Mouse (Mus musculus) lung, embryonic 14.5 days (tissue): ENCODE data around the gene Ccdc110. TPM values are rescaled to one million over a fixed set of nuclear protein-coding genes. Genes with fewer than 3 reads are reported as not detected.
A peak's percentile ranks its signal among the peaks of the same experiment; 100 is the strongest.

ENCODE experiments used
- ATAC-seq: fragments of 200-750 bp; cut with Nextera tagmentation; 2 replicates; pipeline ENCODE4 v1.8.0; 2017; ENCODE audit warnings: mild to moderate bottlenecking, moderate TSS enrichment, moderate library complexity; ENCODE audit not compliant: insufficient read depth
- DNase-seq: peaks from one replicate; pipeline ENCODE4 v3.0.0-alpha.2; 2015
- H3K27ac ChIP-seq: fragments of 300-500 bp; sonication (generic); 2 replicates; pipeline ENCODE4 v1.5.1; 2014; ENCODE audit warnings: low read depth, mild to moderate bottlenecking, moderate library complexity
- H3K27me3 ChIP-seq: fragments of 300-500 bp; sonication (generic); 2 replicates; pipeline ENCODE4 v1.6.1; 2014; ENCODE audit warnings: low read length, control low read depth; ENCODE audit not compliant: insufficient read depth
- H3K36me3 ChIP-seq: fragments of 300-500 bp; sonication (generic); 2 replicates; pipeline ENCODE4 v1.6.1; 2014; ENCODE audit warnings: control low read depth; ENCODE audit not compliant: insufficient read depth
- H3K4me1 ChIP-seq: fragments of 300-500 bp; sonication (generic); 2 replicates; pipeline ENCODE4 v1.6.1; 2014; ENCODE audit warnings: antibody characterized with exemption, control low read depth; ENCODE audit not compliant: insufficient read depth
- H3K4me2 ChIP-seq: fragments of 300-500 bp; sonication (generic); 2 replicates; pipeline ENCODE4 v1.6.1; 2014; ENCODE audit warnings: mild to moderate bottlenecking
- H3K4me3 ChIP-seq: fragments of 300-500 bp; sonication (generic); 2 replicates; pipeline ENCODE4 v1.5.1; 2014; ENCODE audit warnings: low read depth, low read length
- H3K9ac ChIP-seq: fragments of 300-500 bp; sonication (generic); 2 replicates; pipeline ENCODE4 v1.6.1; 2014
- H3K9me3 ChIP-seq: fragments of 300-500 bp; sonication (generic); 2 replicates; pipeline ENCODE4 v1.6.1; 2016; ENCODE audit warnings: low read depth, low read length, control low read depth
- CTCF ChIP-seq: IDR thresholded peaks from 2 replicates; pipeline ENCODE4 v1.5.1; 2016; ENCODE audit warnings: antibody characterized with exemption, low read depth
- WGBS: fragments of 180-500 bp; shearing (Covaris S2); extraction: QIAGEN DNeasy Blood & Tissue Kit; methylation state at CpG from one replicate; pipeline ENCODE4 v1.1.7; 2014; 5-methylcytosine and 5-hydroxymethylcytosine counted together
- polyA plus RNA-seq: library from polyadenylated mRNA; unstranded; fragments of >200 nt; fragmentation: Nextera tagmentation; extraction: Ambion mirVana; gene quantifications from 2 replicates; pipeline ENCODE4 v1.2.1, GENCODE M21; 2014

Ccdc110 gene
- polyA plus RNA-seq, 1 experiment from 2014 or later = not detected

DNA sequence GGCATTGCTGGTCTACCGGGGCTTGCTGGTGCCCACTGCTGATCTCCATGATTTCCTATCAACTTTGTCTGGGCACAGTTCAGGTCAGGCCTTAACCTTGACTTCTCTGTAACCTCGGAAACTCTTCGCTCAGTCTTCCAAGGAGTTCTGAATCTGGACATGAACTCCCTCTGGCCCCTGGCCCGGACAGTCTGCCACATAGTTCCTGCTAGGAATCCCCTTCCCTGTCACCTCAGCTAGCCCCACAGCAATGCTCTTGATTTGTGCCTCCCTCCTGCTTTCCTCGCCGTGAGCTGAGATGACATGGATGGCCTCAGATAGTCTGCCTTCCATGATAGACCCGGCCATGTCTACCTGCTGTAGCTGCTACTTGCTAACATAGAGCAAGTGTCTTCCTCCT is 14.0 kb upstream of the Ccdc110 start:
- no peak for TF ChIP-seq CTCF
- Histone ChIP-seq H3K27me3 (no peaks in the 10 kb centered on the region), H3K9me3 (no peaks in the 10 kb centered on the region), H3K4me2 (no peak overlapping the region), H3K36me3 (no peaks in the 10 kb centered on the region), H3K4me3 (no peak overlapping the region), H3K4me1 (peaks cover 3% of the 10 kb centered on the region; the same call in 1 of the 2 replicates), H3K9ac (no peak overlapping the region), H3K27ac (no peak overlapping the region)
- ATAC-seq (no peak), DNase-seq (no peak)
- WGBS = 92% methylated on average over 7 of the region's 7 CpGs

DNA sequence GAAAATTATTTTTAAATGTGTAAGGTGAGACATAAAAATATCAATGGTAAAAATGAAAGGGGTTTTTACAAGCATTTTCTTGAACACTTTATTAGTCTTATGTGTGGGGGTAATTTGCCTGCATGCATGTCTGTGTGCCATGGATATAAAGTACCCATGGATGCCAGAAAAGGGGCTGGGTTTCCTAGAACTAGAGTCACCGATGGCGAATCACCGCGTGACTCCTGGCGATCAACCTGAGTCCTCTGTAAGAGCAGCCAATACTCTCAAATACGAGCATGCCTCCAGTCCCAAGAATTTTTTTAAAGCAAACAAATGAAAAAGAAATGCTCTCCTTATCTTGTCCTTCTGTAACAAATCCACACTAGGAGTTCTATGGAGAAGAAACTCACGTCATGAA is 12.3 kb upstream of the Ccdc110 start:
- Histone ChIP-seq H3K9ac (no peak overlapping the region), H3K4me3 (no peak overlapping the region), H3K9me3 (no peaks in the 10 kb centered on the region), H3K36me3 (no peaks in the 10 kb centered on the region), H3K4me2 (no peak overlapping the region), H3K4me1 (no peaks in the 10 kb centered on the region), H3K27ac (no peak overlapping the region), H3K27me3 (no peaks in the 10 kb centered on the region)
- WGBS = 89% methylated on average over 7 of the region's 7 CpGs
- DNase-seq (no peak), ATAC-seq (no peak)
- no peak for TF ChIP-seq CTCF

DNA sequence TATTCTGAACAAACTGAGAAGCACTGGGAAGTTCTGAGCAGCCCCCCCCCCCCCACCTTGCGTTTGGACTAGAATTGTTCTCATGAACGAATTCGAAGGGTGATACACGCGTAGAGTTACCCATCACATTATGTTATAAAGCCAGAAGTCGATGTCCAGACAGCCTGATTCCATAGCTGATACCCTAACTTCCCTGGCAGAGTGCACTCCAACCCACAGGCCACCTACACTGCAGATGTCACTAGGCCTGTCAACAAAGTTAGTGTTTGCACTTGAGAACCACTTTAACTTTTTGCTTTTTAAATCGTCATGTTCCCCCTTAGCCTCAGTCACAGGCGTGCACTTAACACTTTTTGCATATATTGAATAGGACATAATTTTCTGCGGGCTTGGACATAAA is 2.6 kb downstream of the Ccdc110 start:
- WGBS = 77% methylated on average over 9 of the region's 9 CpGs
- H3K4me2 ChIP-seq = no peak overlapping the region
- no peaks in the 10 kb centered on the region for H3K4me1 ChIP-seq
- H3K9ac ChIP-seq = no peak overlapping the region
- no peak overlapping the region for H3K4me3 ChIP-seq
- no peak overlapping the region for H3K27ac ChIP-seq
- H3K36me3 ChIP-seq = no peaks in the 10 kb centered on the region
- no peaks in the 10 kb centered on the region for H3K9me3 ChIP-seq
- TF ChIP-seq CTCF = no peak
- DNase-seq = no peak
- no peaks in the 10 kb centered on the region for H3K27me3 ChIP-seq
- no peak for ATAC-seq

GRCm38 (mm10) chr8:45946283-45946682 is 11.9 kb downstream of the Ccdc110 start:
- Histone ChIP-seq H3K27ac (no peak overlapping the region), H3K27me3 (no peaks in the 10 kb centered on the region)

DNA sequence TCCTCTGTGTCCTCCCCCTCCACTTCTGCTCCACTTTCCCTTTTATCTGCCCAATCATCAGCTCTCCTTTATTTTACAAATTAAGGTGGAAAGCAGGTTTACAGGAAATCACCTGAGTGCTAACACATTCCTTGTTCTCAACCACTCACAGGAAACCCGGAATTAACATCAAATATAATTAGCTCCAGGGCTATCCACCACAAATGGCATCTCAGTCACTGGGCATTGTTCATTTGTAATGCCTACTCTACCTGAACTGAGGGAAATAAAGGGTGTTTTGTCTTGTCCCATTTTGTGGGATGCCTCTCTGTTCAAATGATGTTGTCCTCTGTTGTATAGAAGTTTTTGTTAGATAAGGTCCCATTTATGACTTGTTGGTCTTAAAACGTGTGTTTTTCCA is 16.2 kb downstream of the Ccdc110 start:
- TF ChIP-seq CTCF = no peak

More at GRCm38 (mm10) chr8:45946283-45946682, 11.9 kb downstream of the Ccdc110 start:
- DNase-seq (no peak), ATAC-seq (no peak)
- Histone ChIP-seq H3K36me3 (no peaks in the 10 kb centered on the region), H3K4me3 (no peak overlapping the region), H3K9ac (no peak overlapping the region), H3K9me3 (no peaks in the 10 kb centered on the region), H3K4me1 (no peaks in the 10 kb centered on the region), H3K4me2 (no peak overlapping the region)
- TF ChIP-seq CTCF = no peak
- 85% methylated on average over 4 of the region's 4 CpGs for WGBS

DNA sequence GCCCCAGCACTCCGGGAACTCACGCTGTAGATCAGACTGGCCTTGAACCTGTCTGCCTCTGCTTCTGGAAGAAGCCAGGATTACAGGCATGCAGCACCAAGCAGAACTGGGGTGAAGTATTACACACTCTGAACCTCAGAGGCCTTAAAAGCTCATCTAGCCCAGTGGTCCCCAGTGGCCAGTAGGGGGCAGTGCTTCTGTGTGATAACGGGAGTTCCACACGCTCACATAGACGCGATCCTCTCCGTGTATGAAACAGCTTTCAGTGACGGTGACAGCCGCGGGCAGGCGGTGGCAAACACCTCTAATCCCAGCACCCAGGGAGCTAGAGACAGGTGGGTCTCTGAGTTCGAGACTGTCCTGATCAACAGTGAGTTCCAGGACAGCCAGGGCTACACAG is 36.5 kb downstream of the Ccdc110 start:
- DNase-seq (peak; percentile 5), ATAC-seq (no peak)
- no peak overlapping the region for H3K4me2 ChIP-seq
- H3K9ac ChIP-seq = no peak overlapping the region
- no peak overlapping the region for H3K4me3 ChIP-seq
- no peaks in the 10 kb centered on the region for H3K36me3 ChIP-seq
- H3K9me3 ChIP-seq = no peaks in the 10 kb centered on the region
- H3K27ac ChIP-seq = no peak overlapping the region
- 95% methylated on average over 12 of the region's 12 CpGs for WGBS
- H3K4me1 ChIP-seq = no peaks in the 10 kb centered on the region; the same call in 1 of the 2 replicates
- H3K27me3 ChIP-seq = no peaks in the 10 kb centered on the region
- peak; percentile 31; the same call in 1 of the 2 replicates for TF ChIP-seq CTCF

More for the DNA sequence above, 16.2 kb downstream of the Ccdc110 start:
- no peaks in the 10 kb centered on the region for H3K9me3 ChIP-seq
- no peak overlapping the region for H3K9ac ChIP-seq
- H3K4me3 ChIP-seq = no peak overlapping the region
- no peak for DNase-seq
- H3K4me1 ChIP-seq = no peaks in the 10 kb centered on the region
- no peak overlapping the region for H3K27ac ChIP-seq
- no peaks in the 10 kb centered on the region for H3K27me3 ChIP-seq
- H3K4me2 ChIP-seq = no peak overlapping the region
- no peak for ATAC-seq
- 55% methylated on average over 2 of the region's 2 CpGs for WGBS
- H3K36me3 ChIP-seq = no peaks in the 10 kb centered on the region

GRCm38 (mm10) chr8:45973988-45974505 is 39.6 kb downstream of the Ccdc110 start:
- peak overlapping the region; percentile 72; the same call in 1 of the 2 replicates for H3K4me3 ChIP-seq
- ATAC-seq (no peak), DNase-seq (no peak)
- H3K27me3 ChIP-seq = no peaks in the 10 kb centered on the region
- peaks cover 4% of the 10 kb centered on the region; the same call in 1 of the 2 replicates for H3K36me3 ChIP-seq
- no peaks in the 10 kb centered on the region for H3K9me3 ChIP-seq
- peak overlapping the region; percentile 85 for H3K4me2 ChIP-seq
- peak overlapping the region; percentile 48; the same call in 1 of the 2 replicates for H3K9ac ChIP-seq
- peak overlapping the region; percentile 77; the same call in 1 of the 2 replicates for H3K27ac ChIP-seq
- peaks cover 5% of the 10 kb centered on the region; the same call in 1 of the 2 replicates for H3K4me1 ChIP-seq
- WGBS = 77% methylated on average over 8 of the region's 8 CpGs
- TF ChIP-seq CTCF = no peak
